Mouse (Mus musculus) C2C12 (cell line): ENCODE measurements around the gene Pgls.

ENCODE experiments used
- CTCF ChIP-seq: IDR thresholded peaks from one replicate; pipeline ENCODE4 v1.5.1; 2011; ENCODE audit not compliant: control insufficient read depth, insufficient read depth, insufficient read length
- MYOG ChIP-seq: IDR thresholded peaks from one replicate; pipeline ENCODE4 v1.6.1; 2011; ENCODE audit not compliant: control insufficient read depth, insufficient read length; ENCODE audit errors: extremely low read depth

DNA sequence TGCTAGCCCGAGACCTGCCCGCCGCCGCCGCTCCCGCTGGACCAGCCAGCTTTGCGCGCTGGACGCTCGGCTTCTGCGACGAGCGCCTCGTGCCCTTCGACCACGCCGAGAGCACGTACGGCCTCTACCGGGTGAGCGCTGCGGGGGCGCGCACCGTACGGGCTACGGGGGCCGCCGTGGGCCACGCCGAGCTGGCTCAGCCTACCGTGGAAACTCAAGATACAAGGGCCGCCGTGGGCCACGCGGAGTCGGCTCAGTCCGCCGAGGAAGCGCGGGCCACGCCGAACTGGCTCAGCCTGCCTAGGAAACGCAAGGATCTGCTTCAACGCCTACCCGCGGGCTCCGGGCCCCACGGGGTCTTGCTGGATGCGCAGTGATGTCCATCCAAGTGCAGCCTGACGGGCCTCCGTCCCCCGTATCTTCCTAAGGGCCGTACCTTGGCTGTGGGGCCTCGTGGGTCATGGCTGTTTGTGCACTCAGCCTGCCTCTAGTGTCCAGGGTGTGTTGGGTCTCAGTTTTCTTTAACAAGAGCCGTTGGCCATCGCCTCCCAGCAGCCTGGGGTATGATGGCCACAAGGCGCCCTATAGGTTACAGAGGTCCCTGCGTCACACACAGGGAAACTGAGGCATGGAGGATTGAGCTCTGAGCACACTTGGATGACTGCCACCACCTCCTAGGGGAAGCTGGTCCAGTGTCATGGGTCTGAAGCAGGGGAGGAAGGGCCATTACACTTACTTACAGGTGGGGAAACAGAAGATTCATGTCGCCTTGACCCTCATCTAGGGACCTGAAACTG, 596 bp downstream of the Pgls start:
- TF ChIP-seq CTCF (no peak), MYOG (no peak)
